Mouse (Mus musculus) forebrain, embryonic 10.5 days (tissue): ENCODE measurements around the gene Hoxa9. TPM values are rescaled to one million over a fixed set of nuclear protein-coding genes. Genes with fewer than 3 reads are reported as not detected.

Experiments used
- DNase-seq: peaks from one replicate; pipeline ENCODE4 v3.0.0-alpha.2; 2017; ENCODE audit warnings: low spot score; ENCODE audit errors: extremely low spot score
- H3K27ac ChIP-seq: fragments of 300-500 bp; sonication (generic); 2 replicates; pipeline ENCODE4 v1.5.1; 2016; ENCODE audit warnings: mild to moderate bottlenecking
- H3K27me3 ChIP-seq: fragments of 300-500 bp; sonication (generic); 2 replicates; pipeline ENCODE4 v1.6.1; 2016; ENCODE audit warnings: mild to moderate bottlenecking; ENCODE audit not compliant: poor library complexity, severe bottlenecking
- H3K36me3 ChIP-seq: fragments of 300-500 bp; sonication (generic); replicated peaks from 2 replicates; pipeline ENCODE4 v1.6.1; 2016; ENCODE audit warnings: mild to moderate bottlenecking, moderate library complexity
- H3K4me1 ChIP-seq: fragments of 300-500 bp; sonication (generic); 2 replicates; pipeline ENCODE4 v1.6.1; 2016
- H3K4me3 ChIP-seq: fragments of 300-500 bp; sonication (generic); 2 replicates; pipeline ENCODE4 v1.5.1; 2016; ENCODE audit warnings: mild to moderate bottlenecking, moderate library complexity
- H3K9me3 ChIP-seq: fragments of 300-500 bp; sonication (generic); 2 replicates; pipeline ENCODE4 v1.6.1; 2016; ENCODE audit warnings: mild to moderate bottlenecking, moderate library complexity
- WGBS: fragments of 180-500 bp; shearing (Covaris S2); methylation state at CpG from one replicate; pipeline ENCODE4 v1.1.7; 2016; 5-methylcytosine and 5-hydroxymethylcytosine counted together
- polyA plus RNA-seq: library from polyadenylated mRNA; unstranded; fragments of >200 nt; fragmentation: Nextera tagmentation; extraction: Ambion mirVana; gene quantifications from 2 replicates; pipeline ENCODE4 v1.2.1, GENCODE M21; 2016

The Hoxa9 gene
- polyA plus RNA-seq, 1 experiment from 2014 or later, result not detected

- Histone ChIP-seq H3K4me3 (no peak overlapping the region), H3K27me3 (peaks cover 100% of the 10 kb centered on the region), H3K9me3 (no peaks in the 10 kb centered on the region), H3K27ac (no peak overlapping the region), H3K36me3 (no peaks in the 10 kb centered on the region), H3K4me1 (peaks cover 26% of the 10 kb centered on the region)
- WGBS, result 19% methylated on average over 9 of the region's 9 CpGs
- DNase-seq, result no peak
These were observed 11.5 kb downstream of the Hoxa9 start for GRCm38 (mm10) chr6:52219234-52219942.

GRCm38 (mm10) chr6:52218643-52219215, 12.2 kb downstream of the Hoxa9 start:
- Histone ChIP-seq H3K4me3 (no peak overlapping the region), H3K27ac (no peak overlapping the region), H3K36me3 (no peaks in the 10 kb centered on the region), H3K9me3 (no peaks in the 10 kb centered on the region), H3K27me3 (peaks cover 100% of the 10 kb centered on the region), H3K4me1 (peaks cover 26% of the 10 kb centered on the region)
- 5% methylated on average over 14 of the region's 14 CpGs for WGBS
- DNase-seq, result no peak

GRCm38 (mm10) chr6:52217895-52218642, 12.8 kb downstream of the Hoxa9 start:
- no peak overlapping the region for H3K27ac ChIP-seq
- H3K4me3 ChIP-seq, result peak overlapping the region; percentile 42
- peaks cover 27% of the 10 kb centered on the region for H3K4me1 ChIP-seq
- H3K36me3 ChIP-seq, result no peaks in the 10 kb centered on the region
- WGBS, result 3% methylated on average over 23 of the region's 23 CpGs
- no peaks in the 10 kb centered on the region for H3K9me3 ChIP-seq
- no peak for DNase-seq
- peaks cover 100% of the 10 kb centered on the region for H3K27me3 ChIP-seq

- H3K36me3 ChIP-seq, result no peaks in the 10 kb centered on the region
- H3K27ac ChIP-seq, result no peak overlapping the region
- H3K9me3 ChIP-seq, result no peaks in the 10 kb centered on the region
- WGBS, result under 1% methylated on average over 25 of the region's 25 CpGs
- peaks cover 100% of the 10 kb centered on the region for H3K27me3 ChIP-seq
- H3K4me3 ChIP-seq, result peak overlapping the region; percentile 42
- DNase-seq, result peak; percentile 76
- peaks cover 30% of the 10 kb centered on the region for H3K4me1 ChIP-seq
These were observed 13.5 kb downstream of the Hoxa9 start for GRCm38 (mm10) chr6:52217459-52217768.

- Histone ChIP-seq H3K4me1 (peaks cover 28% of the 10 kb centered on the region), H3K27me3 (peaks cover 100% of the 10 kb centered on the region), H3K9me3 (no peaks in the 10 kb centered on the region), H3K4me3 (peak overlapping the region; percentile 42), H3K27ac (no peak overlapping the region), H3K36me3 (no peaks in the 10 kb centered on the region)
- WGBS, result 2% methylated on average over 60 of the region's 60 CpGs
- DNase-seq, result no peak
These were observed 14.0 kb downstream of the Hoxa9 start for GRCm38 (mm10) chr6:52216691-52217458.

- Histone ChIP-seq H3K4me3 (no peak overlapping the region), H3K27me3 (peaks cover 100% of the 10 kb centered on the region), H3K36me3 (no peaks in the 10 kb centered on the region), H3K27ac (no peak overlapping the region), H3K9me3 (no peaks in the 10 kb centered on the region), H3K4me1 (peaks cover 26% of the 10 kb centered on the region)
- no peak for DNase-seq
- 2% methylated on average over 30 of the region's 30 CpGs for whole genome bisulfite sequencing
These were observed 14.9 kb downstream of the Hoxa9 start for GRCm38 (mm10) chr6:52215771-52216535.

GRCm38 (mm10) chr6:52215070-52215469, 15.8 kb downstream of the Hoxa9 start:
- Histone ChIP-seq H3K4me3 (no peak overlapping the region), H3K9me3 (no peaks in the 10 kb centered on the region), H3K27ac (no peak overlapping the region), H3K4me1 (peaks cover 26% of the 10 kb centered on the region), H3K36me3 (no peaks in the 10 kb centered on the region), H3K27me3 (peaks cover 100% of the 10 kb centered on the region)
- 14% methylated on average over 3 of the region's 3 CpGs for WGBS
- no peak for DNase-seq

- Histone ChIP-seq H3K9me3 (no peaks in the 10 kb centered on the region), H3K27ac (no peak overlapping the region), H3K4me1 (peaks cover 26% of the 10 kb centered on the region), H3K36me3 (no peaks in the 10 kb centered on the region), H3K4me3 (no peak overlapping the region), H3K27me3 (peaks cover 100% of the 10 kb centered on the region)
- DNase-seq, result no peak
- 10% methylated on average over 5 of the region's 5 CpGs for WGBS
These were observed 16.6 kb downstream of the Hoxa9 start for GRCm38 (mm10) chr6:52214271-52214670.

- Histone ChIP-seq H3K4me3 (no peak within 1 kb of the TSS), H3K27ac (no peak within 1 kb of the TSS), H3K9me3 (no peaks in the 10 kb centered on the region), H3K36me3 (no peaks in the 10 kb centered on the region), H3K4me1 (peaks cover 32% of the 10 kb centered on the region), H3K27me3 (peaks cover 100% of the 10 kb centered on the region)
- WGBS, result 2% methylated on average over 38 of the region's 38 CpGs
- DNase-seq, result no peak
These were observed 17.5 kb downstream of the Hoxa9 start, which contains the start of the genes Hoxa3 and Gm28308 for GRCm38 (mm10) chr6:52213119-52213986. Hoxa3 (minus strand) TSS chr6:52213336. Gm28308 (minus strand) TSS chr6:52213339.

GRCm38 (mm10) chr6:52212556-52213118, 18.3 kb downstream of the Hoxa9 start:
- WGBS, result 2% methylated on average over 22 of the region's 22 CpGs
- Histone ChIP-seq H3K36me3 (no peaks in the 10 kb centered on the region), H3K27ac (no peak overlapping the region), H3K4me3 (no peak overlapping the region), H3K4me1 (peaks cover 33% of the 10 kb centered on the region), H3K9me3 (no peaks in the 10 kb centered on the region), H3K27me3 (peaks cover 100% of the 10 kb centered on the region)
- no peak for DNase-seq

- Histone ChIP-seq H3K9me3 (no peaks in the 10 kb centered on the region), H3K4me1 (peaks cover 26% of the 10 kb centered on the region), H3K27me3 (peaks cover 100% of the 10 kb centered on the region), H3K27ac (no peak overlapping the region), H3K4me3 (no peak overlapping the region), H3K36me3 (no peaks in the 10 kb centered on the region)
- WGBS, result 3% methylated on average over 13 of the region's 13 CpGs
- no peak for DNase-seq
These were observed 18.9 kb downstream of the Hoxa9 start for GRCm38 (mm10) chr6:52211961-52212360.
